Mouse (Mus musculus): Measurements from ENCODE around the gene Gm21969. TPM values are rescaled to one million over a fixed set of nuclear protein-coding genes. Genes with fewer than 3 reads are reported as not detected.
A peak's percentile ranks its signal among the peaks of the same experiment; 100 is the strongest.

Gm21969 gene
- polyA plus RNA-seq, 1 experiment from 2014 or later = not detected

GRCm38 (mm10) chr4:139592895-139593294 lies 10.1 kb upstream of the Gm21969 start:
- Histone ChIP-seq H3K27ac (ENCODE audit: low read depth) (no peak overlapping the region), H3K36me3 (ENCODE audit: control insufficient read depth, insufficient read depth, low read length) (no peaks in the 10 kb centered on the region), H3K4me1 (replicated peaks; ENCODE audit: control insufficient read depth, insufficient read depth, low read length) (peaks cover 37% of the 10 kb centered on the region), H3K4me2 (ENCODE audit: low read length) (no peak overlapping the region), H3K4me3 (ENCODE audit: low read depth, low read length) (no peak overlapping the region), H3K9ac (ENCODE audit: low read length) (no peak overlapping the region), H3K27me3 (replicated peaks; ENCODE audit: control insufficient read depth, insufficient read depth, low read length) (no peaks in the 10 kb centered on the region), H3K9me3 (ENCODE audit: control insufficient read depth, low read length) (no peaks in the 10 kb centered on the region)
- no peak for DNase-seq (ENCODE audit: low spot score)
- WGBS = 76% methylated on average over 7 of the region's 7 CpGs
- no peak for ATAC-seq (replicated peaks; ENCODE audit: low FRiP score, low TSS enrichment, low read depth)

- 71% methylated on average over 6 of the region's 6 CpGs for WGBS
- peaks cover 42% of the 10 kb centered on the region for H3K4me1 ChIP-seq (replicated peaks; ENCODE audit: control insufficient read depth, insufficient read depth, low read length)
- no peaks in the 10 kb centered on the region for H3K36me3 ChIP-seq (ENCODE audit: control insufficient read depth, insufficient read depth, low read length)
- no peak for DNase-seq (ENCODE audit: low spot score)
- no peaks in the 10 kb centered on the region for H3K9me3 ChIP-seq (ENCODE audit: control insufficient read depth, low read length)
- no peak for ATAC-seq (replicated peaks; ENCODE audit: low FRiP score, low TSS enrichment, low read depth)
- no peak overlapping the region for H3K9ac ChIP-seq (ENCODE audit: low read length)
- no peak overlapping the region for H3K4me2 ChIP-seq (ENCODE audit: low read length)
- H3K4me3 ChIP-seq (ENCODE audit: low read depth, low read length) = no peak overlapping the region
- no peaks in the 10 kb centered on the region for H3K27me3 ChIP-seq (replicated peaks; ENCODE audit: control insufficient read depth, insufficient read depth, low read length)
- H3K27ac ChIP-seq (ENCODE audit: low read depth) = no peak overlapping the region
Measured at GRCm38 (mm10) chr4:139593383-139593782, 9.6 kb upstream of the Gm21969 start.

- no peak overlapping the region for H3K4me3 ChIP-seq (ENCODE audit: low read depth, low read length)
- no peak overlapping the region for H3K4me2 ChIP-seq (ENCODE audit: low read length)
- DNase-seq (ENCODE audit: low spot score) (no peak), ATAC-seq (replicated peaks; ENCODE audit: low FRiP score, low TSS enrichment, low read depth) (no peak)
- H3K36me3 ChIP-seq (ENCODE audit: control insufficient read depth, insufficient read depth, low read length) = no peaks in the 10 kb centered on the region
- no peaks in the 10 kb centered on the region for H3K9me3 ChIP-seq (ENCODE audit: control insufficient read depth, low read length)
- H3K27me3 ChIP-seq (replicated peaks; ENCODE audit: control insufficient read depth, insufficient read depth, low read length) = no peaks in the 10 kb centered on the region
- H3K27ac ChIP-seq (ENCODE audit: low read depth) = no peak overlapping the region
- H3K9ac ChIP-seq (ENCODE audit: low read length) = no peak overlapping the region
- peaks cover 47% of the 10 kb centered on the region for H3K4me1 ChIP-seq (replicated peaks; ENCODE audit: control insufficient read depth, insufficient read depth, low read length)
- WGBS = 48% methylated on average over 3 of the region's 3 CpGs
Measured at GRCm38 (mm10) chr4:139594062-139594461, 8.9 kb upstream of the Gm21969 start.

GRCm38 (mm10) chr4:139596715-139597114 lies 6.3 kb upstream of the Gm21969 start:
- Histone ChIP-seq H3K4me2 (ENCODE audit: low read length) (no peak overlapping the region), H3K4me1 (replicated peaks; ENCODE audit: control insufficient read depth, insufficient read depth, low read length) (peaks cover 58% of the 10 kb centered on the region), H3K36me3 (ENCODE audit: control insufficient read depth, insufficient read depth, low read length) (no peaks in the 10 kb centered on the region), H3K27ac (ENCODE audit: low read depth) (no peak overlapping the region; the same call in 1 of the 2 replicates), H3K9me3 (ENCODE audit: control insufficient read depth, low read length) (no peaks in the 10 kb centered on the region), H3K9ac (ENCODE audit: low read length) (no peak overlapping the region), H3K27me3 (replicated peaks; ENCODE audit: control insufficient read depth, insufficient read depth, low read length) (no peaks in the 10 kb centered on the region), H3K4me3 (ENCODE audit: low read depth, low read length) (no peak overlapping the region)
- DNase-seq (ENCODE audit: low spot score) = no peak
- ATAC-seq (replicated peaks; ENCODE audit: low FRiP score, low TSS enrichment, low read depth) = no peak
- 52% methylated on average over 9 of the region's 9 CpGs for WGBS

GRCm38 (mm10) chr4:139597286-139598284 lies 5.4 kb upstream of the Gm21969 start:
- no peaks in the 10 kb centered on the region for H3K27me3 ChIP-seq (replicated peaks; ENCODE audit: control insufficient read depth, insufficient read depth, low read length)
- WGBS = 38% methylated on average over 20 of the region's 20 CpGs
- peak overlapping the region; percentile 86 for H3K27ac ChIP-seq (ENCODE audit: low read depth)
- H3K4me2 ChIP-seq (ENCODE audit: low read length) = peak overlapping the region; percentile 35
- H3K9ac ChIP-seq (ENCODE audit: low read length) = no peak overlapping the region; the same call in 1 of the 2 replicates
- DNase-seq (ENCODE audit: low spot score) = no peak
- no peaks in the 10 kb centered on the region for H3K9me3 ChIP-seq (ENCODE audit: control insufficient read depth, low read length)
- no peaks in the 10 kb centered on the region for H3K36me3 ChIP-seq (ENCODE audit: control insufficient read depth, insufficient read depth, low read length)
- no peak overlapping the region for H3K4me3 ChIP-seq (ENCODE audit: low read depth, low read length)
- H3K4me1 ChIP-seq (replicated peaks; ENCODE audit: control insufficient read depth, insufficient read depth, low read length) = peaks cover 66% of the 10 kb centered on the region
- no peak for ATAC-seq (replicated peaks; ENCODE audit: low FRiP score, low TSS enrichment, low read depth)

DNA sequence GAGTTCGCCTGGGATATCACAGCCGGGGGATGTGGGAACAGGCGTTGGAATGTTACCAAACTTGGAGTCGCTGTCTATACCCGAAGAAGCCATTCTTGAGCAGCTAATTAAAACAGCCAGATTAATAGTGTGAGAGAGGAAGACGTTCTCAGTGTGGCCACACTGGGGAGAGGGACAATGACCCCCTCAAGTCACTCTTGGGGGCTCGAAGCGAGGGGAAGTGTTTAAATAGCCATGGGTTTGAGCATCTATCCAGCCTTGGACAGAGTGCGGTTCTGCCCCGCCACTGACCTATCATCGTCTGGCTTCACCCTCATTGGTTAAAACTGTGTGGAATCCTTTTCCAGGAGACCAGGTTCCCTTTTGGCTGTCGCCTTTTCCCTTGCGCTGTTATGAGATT lies 4.6 kb upstream of the Gm21969 start:
- DNase-seq (ENCODE audit: low spot score) = peak; percentile 69
- 16% methylated on average over 13 of the region's 13 CpGs for WGBS
- no peak overlapping the region for H3K4me3 ChIP-seq (ENCODE audit: low read depth, low read length)
- H3K4me1 ChIP-seq (replicated peaks; ENCODE audit: control insufficient read depth, insufficient read depth, low read length) = peaks cover 73% of the 10 kb centered on the region
- no peaks in the 10 kb centered on the region for H3K36me3 ChIP-seq (ENCODE audit: control insufficient read depth, insufficient read depth, low read length)
- H3K9me3 ChIP-seq (ENCODE audit: control insufficient read depth, low read length) = no peaks in the 10 kb centered on the region
- no peak for ATAC-seq (replicated peaks; ENCODE audit: low FRiP score, low TSS enrichment, low read depth)
- H3K27me3 ChIP-seq (replicated peaks; ENCODE audit: control insufficient read depth, insufficient read depth, low read length) = no peaks in the 10 kb centered on the region
- H3K9ac ChIP-seq (ENCODE audit: low read length) = peak overlapping the region; percentile 25
- H3K27ac ChIP-seq (ENCODE audit: low read depth) = peak overlapping the region; percentile 86
- H3K4me2 ChIP-seq (ENCODE audit: low read length) = peak overlapping the region; percentile 35

DNA sequence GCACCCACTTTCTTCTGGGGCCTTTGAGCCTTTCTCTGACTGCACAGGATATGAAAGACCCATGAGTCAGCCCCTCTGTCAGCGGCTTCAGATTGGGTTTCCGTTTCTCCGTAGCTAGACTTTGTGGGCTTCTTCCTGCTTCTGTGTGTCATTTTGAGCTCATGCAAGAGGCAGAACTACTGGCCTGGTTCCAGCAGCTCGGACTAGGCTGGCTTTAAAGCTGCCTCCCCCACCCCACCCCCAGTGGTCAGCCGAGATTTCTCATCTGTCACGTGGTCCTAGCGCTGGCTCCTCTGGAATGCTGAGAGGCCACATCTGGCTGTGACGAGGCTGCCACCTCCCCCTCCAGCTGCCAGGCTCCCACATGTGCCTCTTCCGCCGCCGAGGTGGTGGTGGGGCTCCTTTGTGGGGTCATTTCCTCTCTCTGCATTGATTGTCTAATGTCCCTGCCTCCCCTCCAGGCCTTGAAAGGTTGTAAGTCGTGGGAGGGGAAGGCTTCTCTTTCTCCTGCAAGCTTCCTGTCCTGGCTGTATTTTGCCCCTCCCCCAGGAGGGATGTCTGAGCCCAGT lies 4.0 kb upstream of the Gm21969 start:
- Histone ChIP-seq H3K4me1 (replicated peaks; ENCODE audit: control insufficient read depth, insufficient read depth, low read length) (peaks cover 73% of the 10 kb centered on the region), H3K9me3 (ENCODE audit: control insufficient read depth, low read length) (no peaks in the 10 kb centered on the region), H3K36me3 (ENCODE audit: control insufficient read depth, insufficient read depth, low read length) (no peaks in the 10 kb centered on the region), H3K27me3 (replicated peaks; ENCODE audit: control insufficient read depth, insufficient read depth, low read length) (no peaks in the 10 kb centered on the region), H3K4me3 (ENCODE audit: low read depth, low read length) (peak overlapping the region; percentile 8; the same call in 1 of the 2 replicates), H3K27ac (ENCODE audit: low read depth) (peak overlapping the region; percentile 86), H3K9ac (ENCODE audit: low read length) (peak overlapping the region; percentile 23; the same call in 1 of the 2 replicates), H3K4me2 (ENCODE audit: low read length) (peak overlapping the region; percentile 35)
- peak; percentile 90 for DNase-seq (ENCODE audit: low spot score)
- WGBS = under 1% methylated on average over 12 of the region's 12 CpGs
- ATAC-seq (replicated peaks; ENCODE audit: low FRiP score, low TSS enrichment, low read depth) = peak; percentile 75

DNA sequence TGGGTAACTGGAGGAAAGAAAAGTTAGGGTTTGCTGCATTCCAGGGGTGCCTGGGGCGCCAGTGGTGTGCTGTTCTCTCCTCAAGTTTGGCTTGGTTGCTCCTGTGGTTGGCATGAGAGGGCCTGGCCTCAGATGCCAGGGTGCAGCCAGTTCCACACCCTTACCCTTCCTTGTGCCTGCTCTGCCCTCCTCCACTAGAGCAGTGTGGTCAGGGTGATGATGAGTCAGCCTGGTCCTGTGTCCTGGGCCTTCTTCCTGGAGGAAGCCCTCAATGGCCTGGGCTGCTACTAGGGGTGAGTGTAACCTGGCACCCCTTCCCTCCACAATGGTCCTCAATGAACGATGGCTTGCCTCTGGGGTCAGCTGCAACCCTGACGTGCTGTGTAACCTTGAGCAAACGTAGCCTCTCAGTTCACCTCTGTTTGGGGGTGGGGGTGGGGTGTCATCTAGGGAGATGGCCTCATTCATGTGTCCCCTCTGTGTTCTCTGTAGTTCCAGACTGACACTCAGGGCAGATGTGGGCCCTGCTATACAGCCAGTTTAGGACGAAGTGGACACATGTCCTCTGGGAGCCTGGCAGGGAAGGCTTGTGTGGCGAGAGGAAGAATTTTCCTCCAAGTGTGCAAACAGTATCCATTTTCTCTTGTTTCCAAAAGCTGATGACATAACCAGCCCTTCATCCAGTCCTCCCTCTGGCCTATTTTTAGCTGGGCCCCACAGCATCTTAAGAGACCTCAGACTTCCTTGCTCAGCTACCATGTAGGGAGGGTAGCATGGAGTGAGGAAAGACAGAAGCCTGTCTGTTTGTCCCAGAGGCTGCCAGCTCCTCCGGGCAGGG lies 1.2 kb upstream of the Gm21969 start:
- no peak for DNase-seq (ENCODE audit: low spot score)
- H3K27ac ChIP-seq (ENCODE audit: low read depth) = peak overlapping the region; percentile 57
- no peak overlapping the region for H3K4me3 ChIP-seq (ENCODE audit: low read depth, low read length)
- no peak overlapping the region for H3K9ac ChIP-seq (ENCODE audit: low read length)
- H3K36me3 ChIP-seq (ENCODE audit: control insufficient read depth, insufficient read depth, low read length) = peaks cover 18% of the 10 kb centered on the region
- H3K4me1 ChIP-seq (replicated peaks; ENCODE audit: control insufficient read depth, insufficient read depth, low read length) = peaks cover 55% of the 10 kb centered on the region
- H3K9me3 ChIP-seq (ENCODE audit: control insufficient read depth, low read length) = no peaks in the 10 kb centered on the region
- no peak for ATAC-seq (replicated peaks; ENCODE audit: low FRiP score, low TSS enrichment, low read depth)
- H3K27me3 ChIP-seq (replicated peaks; ENCODE audit: control insufficient read depth, insufficient read depth, low read length) = no peaks in the 10 kb centered on the region
- H3K4me2 ChIP-seq (ENCODE audit: low read length) = 0 out of 2 replicates have a peak overlapping the region, but pooled peaks have one; percentile 0
- 42% methylated on average over 7 of the region's 7 CpGs for WGBS
